ENCODE assay signal across 13 mouse cellular contexts in the genomic region with DNA sequence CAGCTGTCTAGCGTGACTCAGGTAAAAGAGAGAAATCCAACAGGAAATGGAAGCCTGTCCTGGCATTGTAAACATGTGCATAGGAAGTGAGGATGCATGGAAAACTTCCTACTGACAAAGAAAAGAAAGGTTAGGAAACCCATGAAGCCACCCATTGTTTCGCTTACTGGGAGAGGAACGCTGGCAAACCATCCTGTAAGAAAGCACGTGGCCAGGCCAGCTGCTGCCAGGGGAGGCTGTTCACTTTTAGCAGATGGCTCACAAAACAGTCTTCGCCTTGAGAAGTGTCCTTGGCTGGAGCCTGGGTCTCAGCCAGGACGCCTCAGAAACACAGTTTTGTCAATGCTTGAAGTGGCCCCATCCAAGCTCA.
A peak's percentile ranks its signal among the peaks of the same experiment; 100 is the strongest.
DNase-seq lines count a peak whose midpoint lies in the region; ATAC-seq and TF ChIP-seq lines count a peak whose summit lies in the region.
"Had no signal": no experiment of that assay in that cellular context is flagged by ENCODE, and none has a peak within 500 bp of the region (broad histone marks: within the 10 kb centered on the region; RNA-seq: fewer than 3 reads in every experiment).

No protein-coding gene starts in this region.

- H3K36me3 ChIP-seq in midbrain, postnatal 0 days (ENCODE audit: insufficient read depth, low read length): no peaks in the 10 kb centered on the region
- no peaks in the 10 kb centered on the region for H3K36me3 ChIP-seq in midbrain, embryonic 16.5 days (ENCODE audit: control insufficient read depth, insufficient read depth, low read length)
- H3K36me3 ChIP-seq in forebrain, embryonic 15.5 days: no peaks in the 10 kb centered on the region
- H3K36me3 ChIP-seq: hindbrain, embryonic 13.5 days had no signal

- no peak for ATAC-seq in midbrain, postnatal 0 days (ENCODE audit: low FRiP score)
- no peak for ATAC-seq in midbrain, embryonic 16.5 days
- ATAC-seq in forebrain, embryonic 15.5 days (replicated peaks): no peak

- H3K27ac ChIP-seq in midbrain, postnatal 0 days (ENCODE audit: low read depth, low read length): no peak overlapping the region
- no peak overlapping the region for H3K27ac ChIP-seq in midbrain, embryonic 16.5 days (ENCODE audit: low read length)
- peak overlapping the region; percentile 48 for H3K27ac ChIP-seq in left cerebral cortex, adult 2 months
- H3K27ac ChIP-seq in forebrain, embryonic 15.5 days (replicated peaks): no peak overlapping the region
- H3K27ac ChIP-seq: hindbrain, embryonic 13.5 days; liver, embryonic 14.5 days had no signal

- 73% methylated on average over 6 of the region's 6 CpGs for WGBS in midbrain, postnatal 0 days
- WGBS in midbrain, embryonic 16.5 days: 76% methylated on average over 6 of the region's 6 CpGs
- 68% methylated on average over 6 of the region's 6 CpGs for WGBS in forebrain, embryonic 15.5 days

- no peaks in the 10 kb centered on the region for H3K9me3 ChIP-seq in midbrain, postnatal 0 days (ENCODE audit: low read length)
- no peaks in the 10 kb centered on the region for H3K9me3 ChIP-seq in midbrain, embryonic 16.5 days (replicated peaks; ENCODE audit: control insufficient read depth, low read length, poor library complexity, severe bottlenecking)
- H3K9me3 ChIP-seq in forebrain, embryonic 15.5 days: no peaks in the 10 kb centered on the region
- H3K9me3 ChIP-seq: hindbrain, embryonic 13.5 days had no signal

- H3K4me3 ChIP-seq in midbrain, postnatal 0 days (ENCODE audit: low read depth, low read length): no peak overlapping the region
- H3K4me3 ChIP-seq in midbrain, embryonic 16.5 days (ENCODE audit: low read depth, low read length): no peak overlapping the region
- no peak overlapping the region for H3K4me3 ChIP-seq in left cerebral cortex, adult 2 months
- no peak overlapping the region for H3K4me3 ChIP-seq in forebrain, embryonic 15.5 days
- H3K4me3 ChIP-seq: hindbrain, embryonic 13.5 days had no signal

- H3K4me1 ChIP-seq in midbrain, postnatal 0 days (ENCODE audit: insufficient read depth, low read length): no peaks in the 10 kb centered on the region
- no peaks in the 10 kb centered on the region for H3K4me1 ChIP-seq in midbrain, embryonic 16.5 days (ENCODE audit: control insufficient read depth, insufficient read depth, low read length)
- H3K4me1 ChIP-seq in forebrain, embryonic 15.5 days: no peaks in the 10 kb centered on the region
- H3K4me1 ChIP-seq: hindbrain, embryonic 13.5 days had no signal

- H3K27me3 ChIP-seq in midbrain, postnatal 0 days (ENCODE audit: insufficient read depth, low read length): no peaks in the 10 kb centered on the region
- no peaks in the 10 kb centered on the region for H3K27me3 ChIP-seq in midbrain, embryonic 16.5 days (ENCODE audit: control insufficient read depth, insufficient read depth, low read depth, low read length)
- no peaks in the 10 kb centered on the region for H3K27me3 ChIP-seq in forebrain, embryonic 15.5 days
- H3K27me3 ChIP-seq: hindbrain, embryonic 13.5 days had no signal

- peak; percentile 55 to 77 for DNase-seq in adrenal gland, adult (ENCODE audit: inconsistent age in 2 of 2, low spot score in 1 of 2)
- DNase-seq in adrenal gland, postnatal 4 days (ENCODE audit: low spot score in 2 of 2): no peak
- peak; percentile 36 for DNase-seq in midbrain, postnatal 0 days (ENCODE audit: low spot score)
- peak in 1 of 2 experiments; percentile 29 for DNase-seq in left cerebral cortex, adult 2 months (ENCODE audit: extremely low spot score in 1 of 2, low spot score in 2 of 2)
- peak; percentile 61 to 74 for DNase-seq in right cerebral cortex, postnatal 10 days (ENCODE audit: low spot score in 2 of 2)
- no peak for DNase-seq in kidney, postnatal 14 days
- DNase-seq: cerebellum, adult 9-11 months; kidney, adult 9 months; layer of hippocampus, postnatal 36 days had no signal

- H3K4me2 ChIP-seq in midbrain, postnatal 0 days (ENCODE audit: low read depth, low read length, poor library complexity, severe bottlenecking): no peak overlapping the region
- no peak overlapping the region for H3K4me2 ChIP-seq in midbrain, embryonic 16.5 days (ENCODE audit: low read length)
- no peak overlapping the region for H3K4me2 ChIP-seq in forebrain, embryonic 15.5 days (replicated peaks)
- H3K4me2 ChIP-seq: hindbrain, embryonic 13.5 days had no signal

- no peak for TF ChIP-seq CTCF in midbrain, postnatal 0 days (IDR thresholded peaks at IDR 0.05)
- no peak for TF ChIP-seq CTCF in left cerebral cortex, adult 2 months (IDR thresholded peaks at IDR 0.05)

- intact Hi-C loops in left cerebral cortex, adult 2 months (cut with DNase I): loop anchor here (10.0 kb wide), 1 partner anchor 158 kb away; no protein-coding TSS in a partner anchor

- no peak overlapping the region for H3K9ac ChIP-seq in midbrain, postnatal 0 days (replicated peaks; ENCODE audit: low read length, poor library complexity, severe bottlenecking)
- H3K9ac ChIP-seq in midbrain, embryonic 16.5 days (ENCODE audit: low read depth, low read length): no peak overlapping the region
- no peak overlapping the region for H3K9ac ChIP-seq in forebrain, embryonic 15.5 days (replicated peaks)
- H3K9ac ChIP-seq: hindbrain, embryonic 13.5 days; liver, embryonic 14.5 days had no signal

Comparison
In these comparisons a context has a peak if more than half of its experiments do, and no peak if none do; other contexts are left out.
1. DNase-seq: peak in adrenal gland, adult (2 of 2), midbrain, postnatal 0 days (single experiment) and right cerebral cortex, postnatal 10 days (2 of 2); none in adrenal gland, postnatal 4 days (0 of 2) and kidney, postnatal 14 days (single experiment).